ENCODE assay signal across 23 mouse cellular contexts in genomic region chr2:77235896-77236295, GRCm38 (mm10). TPM values are rescaled to one million over a fixed set of nuclear protein-coding genes. Genes with fewer than 3 reads are reported as not detected.
DNase-seq lines count a peak whose midpoint lies in the region; ATAC-seq lines count a peak whose summit lies in the region.
"Had no signal": no experiment of that assay in that cellular context is flagged by ENCODE, and none has a peak within 500 bp of the region (broad histone marks: within the 10 kb centered on the region; RNA-seq: fewer than 3 reads in every experiment).

No protein-coding gene starts in this region.

- H3K36me3 ChIP-seq in limb, embryonic 13.5 days: peaks cover 74% of the 10 kb centered on the region
- peaks cover 87% of the 10 kb centered on the region for H3K36me3 ChIP-seq in limb, embryonic 10.5 days
- H3K36me3 ChIP-seq in limb, embryonic 15.5 days: peaks cover 45% of the 10 kb centered on the region
- peaks cover 81% of the 10 kb centered on the region for H3K36me3 ChIP-seq in embryonic facial prominence, embryonic 10.5 days (replicated peaks)
- H3K36me3 ChIP-seq: G1E had no signal

- 69% methylated on average over 4 of the region's 4 CpGs for WGBS in limb, embryonic 13.5 days
- 91% methylated on average over 4 of the region's 4 CpGs for WGBS in limb, embryonic 10.5 days
- 58% methylated on average over 4 of the region's 4 CpGs for WGBS in limb, embryonic 15.5 days
- 88% methylated on average over 4 of the region's 4 CpGs for WGBS in embryonic facial prominence, embryonic 10.5 days

- H3K27me3 ChIP-seq in limb, embryonic 13.5 days: no peaks in the 10 kb centered on the region
- H3K27me3 ChIP-seq in limb, embryonic 10.5 days (ENCODE audit: low read depth, poor library complexity, severe bottlenecking): no peaks in the 10 kb centered on the region
- no peaks in the 10 kb centered on the region for H3K27me3 ChIP-seq in limb, embryonic 15.5 days
- no peaks in the 10 kb centered on the region for H3K27me3 ChIP-seq in embryonic facial prominence, embryonic 10.5 days (replicated peaks; ENCODE audit: low read depth, poor library complexity, severe bottlenecking)
- H3K27me3 ChIP-seq: embryonic facial prominence, embryonic 13.5 days; forebrain, embryonic 12.5 days; hindbrain, embryonic 12.5 days; Patski had no signal

- H3K4me1 ChIP-seq in limb, embryonic 13.5 days: peaks cover 6% of the 10 kb centered on the region; the same call in 1 of the 2 replicates
- no peaks in the 10 kb centered on the region for H3K4me1 ChIP-seq in limb, embryonic 10.5 days
- 0 out of 2 replicates have a peak, but pooled peaks cover 5% of the 10 kb centered on the region for H3K4me1 ChIP-seq in limb, embryonic 15.5 days
- no peaks in the 10 kb centered on the region for H3K4me1 ChIP-seq in embryonic facial prominence, embryonic 10.5 days
- H3K4me1 ChIP-seq: embryonic facial prominence, embryonic 13.5 days; hindbrain, embryonic 12.5 days had no signal

- DNase-seq in limb, embryonic 10.5 days (ENCODE audit: low spot score): no peak
- peak; percentile 35 for DNase-seq in lung, postnatal 10 days
- DNase-seq in lung, postnatal 25 days (ENCODE audit: low spot score): no peak
- DNase-seq in NIH3T3 (ENCODE audit: low read depth): peak; percentile 22
- no peak for DNase-seq in embryonic facial prominence, embryonic 10.5 days (ENCODE audit: low spot score)
- DNase-seq: adrenal gland, adult 8-10 months; adrenal gland, postnatal 36 days; cerebellum, adult 11 months; cerebellum, adult 8-10 months; cerebellum, postnatal 14 days; gastrocnemius, adult 2 months; gastrocnemius, postnatal 25 days; heart, postnatal 10 days; heart, postnatal 4 days had no signal

- no peaks in the 10 kb centered on the region for H3K9me3 ChIP-seq in limb, embryonic 13.5 days
- no peaks in the 10 kb centered on the region for H3K9me3 ChIP-seq in limb, embryonic 10.5 days (replicated peaks)
- no peaks in the 10 kb centered on the region for H3K9me3 ChIP-seq in limb, embryonic 15.5 days
- H3K9me3 ChIP-seq in embryonic facial prominence, embryonic 10.5 days: no peaks in the 10 kb centered on the region
- H3K9me3 ChIP-seq: embryonic facial prominence, embryonic 13.5 days; forebrain, embryonic 12.5 days; hindbrain, embryonic 12.5 days had no signal

- H3K4me3 ChIP-seq in limb, embryonic 13.5 days: no peak overlapping the region
- no peak overlapping the region for H3K4me3 ChIP-seq in limb, embryonic 10.5 days
- no peak overlapping the region for H3K4me3 ChIP-seq in limb, embryonic 15.5 days
- H3K4me3 ChIP-seq in embryonic facial prominence, embryonic 10.5 days: no peak overlapping the region
- H3K4me3 ChIP-seq: embryonic facial prominence, embryonic 13.5 days; forebrain, embryonic 12.5 days; gastrocnemius, adult 2 months; hindbrain, embryonic 12.5 days had no signal

- no peak overlapping the region for H3K9ac ChIP-seq in limb, embryonic 13.5 days
- H3K9ac ChIP-seq in limb, embryonic 15.5 days: no peak overlapping the region
- H3K9ac ChIP-seq: embryonic facial prominence, embryonic 13.5 days; forebrain, embryonic 12.5 days; hindbrain, embryonic 12.5 days had no signal

- ATAC-seq in limb, embryonic 13.5 days (ENCODE audit: low FRiP score, low read depth): peak; percentile 36; the same call in 1 of the 2 replicates
- ATAC-seq in limb, embryonic 15.5 days (ENCODE audit: insufficient number of reproducible peaks, low FRiP score, low TSS enrichment, low read depth): no peak
- ATAC-seq: CD4-positive, CD25-positive, alpha-beta regulatory T cell, adult 4 months; inflammation-experienced regulatory T-cells, adult 6 months; Patski had no signal

- no peak overlapping the region for H3K4me2 ChIP-seq in limb, embryonic 13.5 days (replicated peaks)
- no peak overlapping the region for H3K4me2 ChIP-seq in limb, embryonic 15.5 days
- H3K4me2 ChIP-seq: embryonic facial prominence, embryonic 13.5 days; forebrain, embryonic 12.5 days; hindbrain, embryonic 12.5 days had no signal

- no peak overlapping the region for H3K27ac ChIP-seq in limb, embryonic 13.5 days
- H3K27ac ChIP-seq in limb, embryonic 10.5 days: no peak overlapping the region
- H3K27ac ChIP-seq in limb, embryonic 15.5 days: peak overlapping the region; percentile 43; the same call in 1 of the 2 replicates
- H3K27ac ChIP-seq in embryonic facial prominence, embryonic 10.5 days (replicated peaks): no peak overlapping the region
- H3K27ac ChIP-seq: embryonic facial prominence, embryonic 13.5 days; forebrain, embryonic 12.5 days; gastrocnemius, adult 2 months; hindbrain, embryonic 12.5 days had no signal

RNA-seq across cellular contexts. Expression of gene Sestd1, which starts 44.5 kb away (rescaled TPM):
- polyA plus RNA-seq in limb, embryonic 13.5 days (2015; fragmentation: Nextera tagmentation; extraction: Ambion mirVana): 19.1 and 19.5 TPM in 2 replicates
- 20.0 and 23.0 TPM in 2 replicates for polyA plus RNA-seq in limb, embryonic 10.5 days (2016; fragmentation: Nextera tagmentation; extraction: Ambion mirVana)
- 16.9 and 17.3 TPM in 2 replicates for polyA plus RNA-seq in limb, embryonic 15.5 days (2015; fragmentation: Nextera tagmentation; extraction: Ambion mirVana)
- 23.0 and 25.0 TPM in 2 replicates for polyA plus RNA-seq in embryonic facial prominence, embryonic 10.5 days (2016; fragmentation: Nextera tagmentation; extraction: Ambion mirVana)

Comparison
In these comparisons a context has a peak if more than half of its experiments do, and no peak if none do; other contexts are left out.
1. DNase-seq: peak in lung, postnatal 10 days (single experiment) and NIH3T3 (single experiment); none in limb, embryonic 10.5 days (single experiment), lung, postnatal 25 days (single experiment) and embryonic facial prominence, embryonic 10.5 days (single experiment).